Mouse (Mus musculus) embryo, embryonic 10.5 days (tissue): ENCODE data around the gene Lpar1.

Experiments used
- DNase-seq: peaks from one replicate; pipeline ENCODE4 v3.0.0-alpha.2; 2015; ENCODE audit warnings: low spot score

Lpar1 gene

GRCm38 (mm10) chr4:58447841-58448240 is 105.9 kb downstream of the Lpar1 start:
- DNase-seq = no peak

- DNase-seq = no peak
These were observed 107.9 kb downstream of the Lpar1 start for GRCm38 (mm10) chr4:58445846-58446245.

- peak; percentile 34 for DNase-seq
These were observed 111.4 kb downstream of the Lpar1 start for GRCm38 (mm10) chr4:58442338-58442737.

- DNase-seq = no peak
These were observed 115.0 kb downstream of the Lpar1 start for GRCm38 (mm10) chr4:58438654-58439053.

- no peak for DNase-seq
These were observed 116.4 kb downstream of the Lpar1 start for GRCm38 (mm10) chr4:58437271-58437670.

- peak; percentile 23 for DNase-seq
These were observed 130.3 kb downstream of the Lpar1 start for GRCm38 (mm10) chr4:58423276-58423930.

GRCm38 (mm10) chr4:58419225-58419624 is 134.5 kb downstream of the Lpar1 start:
- peak; percentile 31 for DNase-seq

GRCm38 (mm10) chr4:58417319-58417718 is 136.4 kb downstream of the Lpar1 start:
- DNase-seq = no peak

- DNase-seq = no peak
These were observed 138.2 kb downstream of the Lpar1 start for GRCm38 (mm10) chr4:58415537-58415936.

GRCm38 (mm10) chr4:58413188-58414185 is 140.2 kb downstream of the Lpar1 start:
- peak; percentile 16 for DNase-seq

GRCm38 (mm10) chr4:58401973-58402501 is 151.7 kb downstream of the Lpar1 start:
- no peak for DNase-seq

GRCm38 (mm10) chr4:58400861-58401341 is 152.8 kb downstream of the Lpar1 start:
- no peak for DNase-seq
